Mouse (Mus musculus): ENCODE measurements around the gene Eva1b. TPM values are rescaled to one million over a fixed set of nuclear protein-coding genes. Genes with fewer than 3 reads are reported as not detected.

The Eva1b gene
- polyA plus RNA-seq, 1 experiment from 2014 or later, result 20.7 TPM

GRCm38 (mm10) chr4:126130502-126130901 is 17.0 kb upstream of the Eva1b start:
- H3K36me3 ChIP-seq (replicated peaks), result peaks cover 90% of the 10 kb centered on the region
- H3K4me1 ChIP-seq, result peaks cover 39% of the 10 kb centered on the region
- 75% methylated on average over 11 of the region's 11 CpGs for WGBS
- H3K4me3 ChIP-seq, result no peak overlapping the region
- no peaks in the 10 kb centered on the region for H3K9me3 ChIP-seq
- H3K27me3 ChIP-seq (ENCODE audit: poor library complexity, severe bottlenecking), result no peaks in the 10 kb centered on the region
- peak overlapping the region; percentile 30; the same call in 1 of the 2 replicates for H3K27ac ChIP-seq
- no peak for DNase-seq (ENCODE audit: extremely low spot score, low spot score)

GRCm38 (mm10) chr4:126131290-126132121 is 16.0 kb upstream of the Eva1b start:
- WGBS, result 68% methylated on average over 10 of the region's 10 CpGs
- H3K36me3 ChIP-seq (replicated peaks), result peaks cover 90% of the 10 kb centered on the region

GRCm38 (mm10) chr4:126132636-126133264 is 14.8 kb upstream of the Eva1b start:
- Histone ChIP-seq H3K4me3 (no peak overlapping the region), H3K4me1 (peaks cover 36% of the 10 kb centered on the region), H3K9me3 (no peaks in the 10 kb centered on the region), H3K27me3 (ENCODE audit: poor library complexity, severe bottlenecking) (no peaks in the 10 kb centered on the region), H3K27ac (peak overlapping the region; percentile 25), H3K36me3 (replicated peaks) (peaks cover 88% of the 10 kb centered on the region)
- DNase-seq (ENCODE audit: extremely low spot score, low spot score), result no peak
- WGBS, result 79% methylated on average over 6 of the region's 6 CpGs

More at GRCm38 (mm10) chr4:126131290-126132121, 16.0 kb upstream of the Eva1b start:
- Histone ChIP-seq H3K9me3 (no peaks in the 10 kb centered on the region), H3K4me1 (peaks cover 38% of the 10 kb centered on the region), H3K4me3 (no peak overlapping the region), H3K27ac (peak overlapping the region; percentile 25), H3K27me3 (ENCODE audit: poor library complexity, severe bottlenecking) (no peaks in the 10 kb centered on the region)
- no peak for DNase-seq (ENCODE audit: extremely low spot score, low spot score)

- Histone ChIP-seq H3K9me3 (no peaks in the 10 kb centered on the region), H3K4me3 (no peak overlapping the region), H3K36me3 (replicated peaks) (peaks cover 88% of the 10 kb centered on the region), H3K27ac (no peak overlapping the region), H3K27me3 (ENCODE audit: poor library complexity, severe bottlenecking) (no peaks in the 10 kb centered on the region), H3K4me1 (peaks cover 36% of the 10 kb centered on the region)
- 94% methylated on average over 4 of the region's 4 CpGs for WGBS
- no peak for DNase-seq (ENCODE audit: extremely low spot score, low spot score)
Observed at GRCm38 (mm10) chr4:126134236-126134635, 13.3 kb upstream of the Eva1b start.

GRCm38 (mm10) chr4:126134639-126135038 is 12.9 kb upstream of the Eva1b start:
- H3K36me3 ChIP-seq (replicated peaks), result peaks cover 88% of the 10 kb centered on the region
- H3K4me1 ChIP-seq, result peaks cover 35% of the 10 kb centered on the region
- no peak for DNase-seq (ENCODE audit: extremely low spot score, low spot score)
- H3K27me3 ChIP-seq (ENCODE audit: poor library complexity, severe bottlenecking), result no peaks in the 10 kb centered on the region
- no peaks in the 10 kb centered on the region for H3K9me3 ChIP-seq
- H3K27ac ChIP-seq, result no peak overlapping the region
- H3K4me3 ChIP-seq, result no peak overlapping the region
- WGBS, result 92% methylated on average over 4 of the region's 4 CpGs

GRCm38 (mm10) chr4:126137773-126138172 is 9.8 kb upstream of the Eva1b start:
- no peak overlapping the region for H3K27ac ChIP-seq
- DNase-seq (ENCODE audit: extremely low spot score, low spot score), result no peak
- no peaks in the 10 kb centered on the region for H3K9me3 ChIP-seq
- peaks cover 7% of the 10 kb centered on the region for H3K4me1 ChIP-seq
- H3K36me3 ChIP-seq (replicated peaks), result peaks cover 77% of the 10 kb centered on the region
- 87% methylated on average over 4 of the region's 4 CpGs for WGBS
- no peaks in the 10 kb centered on the region for H3K27me3 ChIP-seq (ENCODE audit: poor library complexity, severe bottlenecking)
- no peak overlapping the region for H3K4me3 ChIP-seq

- Histone ChIP-seq H3K4me1 (peaks cover 11% of the 10 kb centered on the region), H3K36me3 (replicated peaks) (peaks cover 48% of the 10 kb centered on the region), H3K9me3 (no peaks in the 10 kb centered on the region), H3K27ac (no peak overlapping the region), H3K27me3 (ENCODE audit: poor library complexity, severe bottlenecking) (peaks cover 2% of the 10 kb centered on the region; the same call in 1 of the 2 replicates), H3K4me3 (no peak overlapping the region)
- DNase-seq (ENCODE audit: extremely low spot score, low spot score), result no peak
- 63% methylated on average over 5 of the region's 5 CpGs for WGBS
Observed at GRCm38 (mm10) chr4:126141021-126141420, 6.5 kb upstream of the Eva1b start.

GRCm38 (mm10) chr4:126145396-126145795 is 2.1 kb upstream of the Eva1b start:
- Histone ChIP-seq H3K36me3 (replicated peaks) (peaks cover 5% of the 10 kb centered on the region), H3K4me3 (no peak overlapping the region), H3K9me3 (no peaks in the 10 kb centered on the region), H3K27me3 (ENCODE audit: poor library complexity, severe bottlenecking) (peaks cover 43% of the 10 kb centered on the region), H3K27ac (no peak overlapping the region), H3K4me1 (peaks cover 49% of the 10 kb centered on the region)
- DNase-seq (ENCODE audit: extremely low spot score, low spot score), result no peak
- 64% methylated on average over 3 of the region's 4 CpGs for WGBS

GRCm38 (mm10) chr4:126146974-126147532 is 491 bp upstream of the Eva1b start:
- 48% methylated on average over 9 of the region's 9 CpGs for WGBS
- Histone ChIP-seq H3K27me3 (ENCODE audit: poor library complexity, severe bottlenecking) (peaks cover 59% of the 10 kb centered on the region), H3K27ac (peak overlapping the region; percentile 86), H3K36me3 (replicated peaks) (peaks cover 3% of the 10 kb centered on the region; the same call in 1 of the 2 replicates), H3K4me1 (peaks cover 59% of the 10 kb centered on the region), H3K9me3 (no peaks in the 10 kb centered on the region), H3K4me3 (peak overlapping the region; percentile 60)
- no peak for DNase-seq (ENCODE audit: extremely low spot score, low spot score)

GRCm38 (mm10) chr4:126148161-126148961 is 817 bp downstream of the Eva1b start:
- DNase-seq (ENCODE audit: extremely low spot score, low spot score), result peak; percentile 52
- 0 out of 2 replicates have a peak, but pooled peaks cover 3% of the 10 kb centered on the region for H3K36me3 ChIP-seq (replicated peaks)
- peak overlapping the region; percentile 86 for H3K27ac ChIP-seq
- H3K27me3 ChIP-seq (ENCODE audit: poor library complexity, severe bottlenecking), result peaks cover 64% of the 10 kb centered on the region
- H3K4me1 ChIP-seq, result peaks cover 59% of the 10 kb centered on the region
- peak overlapping the region; percentile 60 for H3K4me3 ChIP-seq
- WGBS, result 1% methylated on average over 67 of the region's 67 CpGs
- H3K9me3 ChIP-seq, result no peaks in the 10 kb centered on the region

GRCm38 (mm10) chr4:126149041-126149676 is 1.6 kb downstream of the Eva1b start:
- peaks cover 64% of the 10 kb centered on the region for H3K27me3 ChIP-seq (ENCODE audit: poor library complexity, severe bottlenecking)
- peak overlapping the region; percentile 60 for H3K4me3 ChIP-seq
- H3K9me3 ChIP-seq, result no peaks in the 10 kb centered on the region
- H3K36me3 ChIP-seq (replicated peaks), result 0 out of 2 replicates have a peak, but pooled peaks cover 3% of the 10 kb centered on the region
- peak overlapping the region; percentile 86 for H3K27ac ChIP-seq
- peaks cover 59% of the 10 kb centered on the region for H3K4me1 ChIP-seq
- peak; percentile 29 for DNase-seq (ENCODE audit: extremely low spot score, low spot score)
- 22% methylated on average over 42 of the region's 42 CpGs for WGBS

- Histone ChIP-seq H3K4me3 (peak overlapping the region; percentile 60), H3K27ac (peak overlapping the region; percentile 86), H3K4me1 (peaks cover 59% of the 10 kb centered on the region), H3K36me3 (replicated peaks) (0 out of 2 replicates have a peak, but pooled peaks cover 3% of the 10 kb centered on the region), H3K9me3 (no peaks in the 10 kb centered on the region), H3K27me3 (ENCODE audit: poor library complexity, severe bottlenecking) (peaks cover 64% of the 10 kb centered on the region)
- no peak for DNase-seq (ENCODE audit: extremely low spot score, low spot score)
- 51% methylated on average over 10 of the region's 10 CpGs for WGBS
Observed at GRCm38 (mm10) chr4:126149798-126150197, 2.3 kb downstream of the Eva1b start.
